Mouse (Mus musculus) NIH3T3 (cell line): Measurements from ENCODE around the gene Slc35d1.

ENCODE experiments used
- DNase-seq: peaks from one replicate; pipeline ENCODE4 v3.0.0-alpha.2; 2012; ENCODE audit warnings: low read depth

The Slc35d1 gene

DNA sequence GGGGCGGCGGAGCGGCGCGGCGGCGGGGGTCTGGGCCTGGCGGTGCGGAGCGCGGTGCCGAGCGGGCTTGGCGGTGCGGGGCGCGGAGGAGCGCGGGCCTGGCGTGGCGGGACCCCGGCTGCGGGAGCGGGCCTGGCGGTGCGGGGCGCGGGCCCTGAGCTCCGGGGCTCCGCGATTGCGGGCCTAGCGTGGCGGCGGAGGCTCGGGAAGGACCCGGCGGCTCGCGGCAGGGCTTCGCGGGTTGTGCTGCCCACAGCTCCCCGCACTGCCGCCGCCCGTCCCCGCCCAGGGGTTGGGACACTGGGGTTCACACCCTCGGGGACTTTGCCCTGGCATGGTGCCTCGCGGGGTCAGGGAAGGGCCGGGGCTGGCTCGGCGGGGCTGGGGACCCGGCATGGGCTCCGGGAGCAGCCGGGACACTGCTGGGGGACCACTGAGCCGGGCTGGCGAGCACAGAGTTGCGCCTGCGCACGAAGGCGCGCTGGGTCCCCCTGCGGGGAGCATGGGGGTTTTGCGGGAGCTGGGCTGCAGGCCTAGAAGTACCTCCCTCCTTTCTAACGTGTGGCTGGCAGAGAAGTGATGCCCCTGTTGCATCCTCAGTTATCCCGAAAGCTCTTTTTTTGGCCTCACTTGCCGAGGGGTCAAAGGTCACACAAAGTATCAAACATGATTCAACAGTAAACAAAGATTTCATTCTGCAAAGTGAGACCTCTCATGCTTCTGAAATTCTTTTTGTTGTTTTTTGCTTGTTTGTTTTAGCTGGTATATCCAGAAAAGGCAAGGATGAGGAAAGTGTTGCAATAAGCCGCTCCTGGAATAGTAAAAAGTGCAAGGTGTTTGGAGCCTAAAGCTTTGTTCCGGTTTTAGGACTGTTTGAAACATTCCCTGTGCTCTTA, at the start of gene Slc35d1:
Gene Slc35d1, minus strand, starts transcription at position 240 of the 896 bp plus-strand sequence.
- peak; percentile 91 for DNase-seq

DNA sequence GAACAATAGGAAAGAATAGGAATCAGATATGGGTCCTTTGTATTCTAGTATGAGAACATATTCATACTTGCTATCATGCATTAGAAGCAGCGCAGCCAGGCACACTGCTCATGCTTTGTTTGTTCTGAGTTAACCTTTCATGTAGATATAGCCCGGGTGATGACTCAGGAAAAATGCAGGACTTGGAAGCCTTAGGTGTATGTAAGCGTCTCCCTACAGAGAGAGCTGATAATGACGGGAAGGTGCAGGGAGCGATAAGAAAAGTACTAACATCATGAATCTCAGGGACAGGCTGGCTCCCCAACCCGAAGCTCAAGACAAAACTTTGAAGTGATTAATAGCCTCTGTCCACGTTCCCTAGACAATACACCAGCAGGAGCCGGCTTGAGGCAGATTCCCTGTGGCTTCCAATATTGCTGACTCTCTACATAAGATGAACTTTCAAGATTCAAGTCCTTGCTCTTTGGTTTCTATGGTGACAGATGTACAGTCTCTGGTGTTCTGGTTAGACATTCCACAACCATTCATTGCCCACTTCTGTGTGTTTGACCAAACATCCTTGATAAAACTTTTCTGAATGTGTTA, 48.9 kb upstream of the Slc35d1 start:
- peak; percentile 29 for DNase-seq

DNA sequence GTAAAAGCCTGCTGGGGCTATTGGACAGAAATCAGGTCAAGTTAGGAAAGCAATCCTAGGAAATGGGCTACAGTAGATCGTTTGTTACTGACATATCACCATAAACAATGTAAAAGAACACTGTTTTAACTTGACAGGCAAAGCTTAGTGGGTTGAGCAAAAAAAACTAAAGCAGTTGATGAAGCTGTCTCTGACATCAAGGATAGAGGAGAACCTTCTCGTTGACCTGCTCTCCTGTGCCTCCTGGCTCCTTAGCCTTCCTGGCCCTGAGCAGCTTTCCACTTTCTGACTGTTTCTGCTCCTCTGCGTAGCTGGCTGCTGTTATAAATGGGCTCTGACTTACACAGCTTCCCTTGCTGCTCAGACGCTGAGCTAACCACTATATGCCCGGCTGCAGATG, 48.4 kb upstream of the Slc35d1 start:
- DNase-seq = no peak

DNA sequence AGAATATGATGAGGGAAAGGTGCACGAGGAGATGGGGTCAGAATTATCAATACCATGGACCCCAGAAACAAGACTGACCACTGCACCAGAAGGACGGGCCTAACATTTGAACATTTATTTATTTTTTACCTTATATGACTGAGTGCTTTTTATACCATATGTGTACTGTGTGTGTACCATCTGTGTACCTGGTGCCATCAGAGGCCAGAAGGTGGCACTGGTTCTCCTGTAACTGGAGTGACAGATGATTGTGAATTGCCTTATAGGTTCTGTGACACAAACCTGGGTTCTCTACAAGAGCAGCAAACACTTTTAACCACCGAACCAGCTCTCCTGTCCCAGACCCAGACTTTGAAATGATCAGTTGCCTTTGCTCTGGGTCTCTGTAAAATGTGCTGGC, 43.9 kb upstream of the Slc35d1 start:
- no peak for DNase-seq

DNA sequence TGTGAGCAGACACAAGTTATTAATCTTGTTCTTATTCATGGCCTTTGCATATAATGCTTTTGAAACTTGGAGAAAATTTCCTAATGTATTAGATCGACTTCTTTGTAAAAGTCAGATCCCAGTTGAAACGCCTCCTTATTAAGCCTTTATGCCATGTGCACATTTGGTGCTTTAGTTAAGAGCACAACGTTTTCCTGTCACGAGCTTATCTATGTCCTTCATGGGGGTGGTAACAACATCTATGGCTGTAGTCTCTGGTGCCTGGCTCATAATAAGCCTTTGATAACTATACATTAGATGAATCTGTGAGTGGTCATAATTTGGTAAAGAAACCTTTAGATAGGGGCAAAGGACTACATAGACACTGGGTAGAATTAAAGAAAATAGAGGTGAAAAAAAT, 38.9 kb upstream of the Slc35d1 start:
- DNase-seq = no peak

DNA sequence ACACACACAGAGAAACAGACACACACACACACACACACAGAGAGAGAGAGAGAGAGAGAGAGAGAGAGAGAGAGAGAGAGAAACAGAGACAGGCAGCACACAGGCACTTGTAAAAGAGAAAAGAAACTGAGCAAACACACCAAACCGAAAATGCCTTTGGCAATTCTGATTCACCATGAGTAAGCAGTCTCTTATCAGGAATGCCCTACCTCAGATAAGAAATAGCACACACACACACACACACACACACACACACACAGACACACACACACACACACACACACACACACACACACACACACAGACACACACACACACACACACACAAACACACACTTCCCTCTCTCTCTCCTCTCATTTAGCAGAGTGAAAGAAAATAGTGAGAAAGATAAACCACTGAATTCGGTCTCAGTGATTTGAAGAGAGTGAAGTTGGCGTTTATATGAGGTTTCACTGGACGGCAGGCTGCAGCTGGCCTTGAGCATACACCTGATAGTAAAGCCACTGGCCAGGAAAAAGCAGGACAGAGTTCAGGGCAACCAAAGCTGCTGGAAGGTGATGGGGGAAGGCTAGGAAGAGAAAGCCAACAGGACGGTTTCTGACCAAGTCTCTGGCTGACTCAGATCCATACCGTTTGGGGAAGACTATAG, 34.6 kb upstream of the Slc35d1 start:
- DNase-seq = peak; percentile 76

DNA sequence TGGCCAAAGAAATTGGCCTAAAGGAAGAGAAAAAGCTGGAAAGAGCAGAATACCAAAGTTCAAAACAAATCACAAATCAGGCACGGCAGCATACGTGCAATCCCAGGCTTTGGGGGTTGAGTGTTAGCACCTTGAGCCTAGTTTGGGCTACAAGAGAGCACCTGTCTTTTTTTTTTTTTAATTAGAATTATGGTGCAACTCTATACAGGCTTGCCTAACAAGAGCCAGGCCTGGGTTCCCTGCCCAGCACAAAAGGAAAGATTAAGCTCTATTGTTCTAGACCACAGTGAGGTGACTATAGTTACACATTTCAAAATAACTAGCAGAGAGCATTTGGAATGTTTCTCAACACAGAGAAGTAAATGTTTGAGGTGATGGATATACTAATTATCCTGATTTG, 32.8 kb upstream of the Slc35d1 start:
- no peak for DNase-seq

DNA sequence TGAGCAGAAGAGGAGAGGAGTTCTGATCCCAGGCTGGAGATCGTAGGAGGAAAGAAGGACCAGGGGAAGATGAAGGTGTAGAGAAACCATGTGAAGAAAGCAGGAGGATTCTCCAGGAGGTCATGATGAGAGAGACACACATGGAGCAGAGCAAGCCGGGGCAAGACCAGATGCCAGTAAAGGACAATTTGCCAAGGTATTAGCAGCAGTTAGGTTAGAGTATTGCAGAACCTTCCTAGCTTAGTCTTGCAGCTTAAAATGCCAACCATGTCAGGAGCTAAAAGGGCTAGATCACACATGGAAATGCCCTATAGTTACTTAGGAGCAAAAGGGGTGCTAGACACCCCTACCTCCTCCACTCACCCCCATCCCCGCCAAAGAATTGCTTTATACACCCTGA, 32.3 kb upstream of the Slc35d1 start:
- no peak for DNase-seq

DNA sequence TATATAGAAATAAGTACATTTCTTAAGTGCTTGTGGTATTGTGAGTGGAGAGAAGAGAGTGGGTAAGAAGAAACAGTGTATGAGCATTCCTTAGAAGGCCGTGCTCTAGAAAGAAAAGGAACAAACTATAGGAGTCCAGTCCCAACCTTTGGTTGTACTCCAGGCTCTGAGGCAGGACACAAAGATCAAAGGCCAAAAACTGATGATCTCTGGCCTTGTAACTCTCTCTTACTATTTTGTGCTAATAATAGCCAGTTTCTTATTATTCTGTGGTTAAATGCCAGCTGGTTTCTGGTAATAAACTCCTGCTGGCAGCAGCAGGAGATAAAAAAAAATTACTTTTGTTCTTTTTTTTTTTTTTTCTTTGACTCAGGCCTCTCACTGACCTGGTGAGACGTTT, 17.2 kb upstream of the Slc35d1 start:
- no peak for DNase-seq

DNA sequence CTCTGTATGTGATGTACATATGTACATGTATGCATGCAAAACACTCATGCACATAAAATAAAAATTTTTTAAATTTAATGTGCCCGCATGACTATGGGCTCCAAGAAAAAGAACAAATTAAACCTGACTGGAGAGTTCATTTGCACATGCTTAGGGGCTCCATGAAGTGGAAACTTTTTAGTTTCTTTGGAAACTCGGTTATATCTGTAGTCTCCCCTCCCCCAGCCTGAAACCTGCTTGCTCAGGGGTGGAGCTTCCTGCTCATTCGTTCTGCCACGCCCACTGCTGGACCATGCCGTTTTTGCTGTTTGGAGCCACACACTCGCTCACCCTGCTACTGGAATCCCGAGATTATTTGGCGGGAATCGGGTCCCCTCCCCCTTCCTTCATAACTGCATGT, 7.9 kb upstream of the Slc35d1 start:
- DNase-seq = no peak

DNA sequence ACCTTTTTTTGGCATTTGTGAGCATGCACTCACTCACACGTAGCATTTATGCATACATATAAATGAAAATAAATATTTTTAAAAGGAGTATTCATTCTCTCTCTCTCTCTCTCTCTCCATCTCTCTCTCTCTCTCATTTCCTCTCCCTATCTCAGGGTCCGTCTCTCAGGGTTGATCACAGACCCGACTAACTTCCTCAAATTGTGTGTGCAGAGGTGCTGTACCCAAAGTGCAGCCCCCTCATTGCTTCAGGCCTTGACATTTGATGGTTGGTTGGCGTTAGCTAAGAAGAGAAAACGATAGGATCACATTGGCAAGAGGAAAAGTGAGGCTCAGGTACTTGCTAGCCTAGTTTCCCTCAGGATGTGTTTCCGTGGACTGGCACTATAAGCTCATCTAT, 6.8 kb upstream of the Slc35d1 start:
- no peak for DNase-seq

DNA sequence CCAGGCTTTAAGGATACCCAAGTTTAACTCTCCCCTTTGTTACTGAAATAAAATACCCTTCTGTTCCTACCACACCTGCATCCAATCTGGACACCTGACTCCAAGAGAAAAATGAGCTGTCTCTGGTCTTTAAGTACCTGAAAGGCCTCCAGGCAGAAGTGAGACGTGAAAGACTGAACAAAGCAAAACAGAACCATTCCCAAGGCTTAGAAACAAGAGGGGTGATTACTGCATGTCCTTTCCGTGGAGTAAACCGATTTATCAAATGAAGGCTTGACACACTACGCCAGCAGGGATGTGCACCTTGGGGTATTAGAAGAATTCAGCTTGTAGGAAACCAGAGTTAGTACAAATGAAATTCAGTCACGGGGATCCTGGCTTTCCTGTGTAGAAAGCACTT, 4.0 kb upstream of the Slc35d1 start:
- no peak for DNase-seq

DNA sequence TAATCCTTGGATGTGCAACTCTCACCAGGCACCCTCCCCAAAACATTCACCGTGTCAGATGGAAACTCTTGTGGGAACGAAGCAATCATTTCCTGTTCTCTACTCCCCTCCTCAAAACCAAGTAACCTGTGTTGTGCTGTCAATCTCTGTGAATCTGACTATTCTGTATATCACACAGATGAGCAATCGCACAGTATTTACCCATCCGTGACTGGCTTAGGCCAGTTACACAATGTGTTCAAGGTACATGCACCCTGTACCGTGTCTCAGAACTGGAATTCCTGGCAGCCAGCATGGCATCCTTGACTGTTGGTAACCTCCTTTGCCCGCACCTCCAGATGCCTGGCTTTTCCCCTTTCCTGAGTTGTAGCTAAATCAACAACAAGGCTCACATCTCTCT, 1.1 kb upstream of the Slc35d1 start:
- DNase-seq = no peak

DNA sequence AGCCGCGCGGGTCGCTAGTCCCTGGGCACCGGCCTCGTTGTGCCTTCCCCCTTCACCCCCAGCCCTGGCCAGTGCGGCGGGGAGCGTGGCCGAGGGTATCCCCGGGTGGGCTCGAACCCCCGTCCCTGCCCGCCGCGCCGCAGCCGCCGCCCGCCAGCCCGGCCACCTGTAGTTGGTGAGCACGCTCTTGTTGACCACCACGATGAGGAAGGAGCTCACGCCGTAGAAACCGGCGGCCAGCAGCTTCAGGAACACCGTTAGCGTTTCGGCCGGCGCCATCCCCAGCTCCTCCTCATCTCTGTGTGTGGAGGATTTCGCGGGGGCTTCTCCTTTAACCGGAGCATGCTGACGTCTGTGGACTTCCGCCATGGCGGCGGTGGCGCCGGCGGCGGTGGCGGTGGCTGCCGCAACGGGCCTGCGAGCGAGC, 453 bp downstream of the Slc35d1 start:
- DNase-seq = peak; percentile 79

DNA sequence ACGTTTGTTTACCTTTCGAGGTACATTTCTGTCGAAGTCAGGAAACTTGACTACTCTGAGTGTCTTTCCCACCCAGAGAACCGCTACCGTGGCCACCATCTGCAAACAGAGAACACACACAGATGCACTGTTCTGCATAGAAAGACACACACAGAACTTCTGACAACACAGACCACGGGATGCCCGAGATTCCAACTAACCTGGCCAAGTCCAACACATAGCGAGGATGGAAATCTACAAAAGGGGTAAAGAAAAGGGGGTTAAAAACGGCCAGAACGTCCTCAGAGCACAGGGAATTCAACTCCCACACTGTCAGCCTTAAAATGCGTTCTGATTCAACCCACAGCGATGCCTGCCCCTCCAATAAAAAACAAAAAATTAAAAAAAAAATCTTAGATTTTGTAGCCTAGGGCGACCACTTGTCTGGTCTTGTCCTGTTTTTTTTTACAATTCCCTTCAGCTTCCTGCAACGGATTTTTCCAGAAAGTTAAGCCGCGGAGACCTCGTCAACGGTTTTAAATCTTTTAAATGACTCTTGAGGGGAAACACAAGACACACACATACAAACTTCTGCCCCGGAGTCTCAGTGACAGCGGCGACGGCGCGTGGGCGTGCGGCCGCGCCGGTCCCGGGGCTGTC, 986 bp downstream of the Slc35d1 start:
- peak; percentile 55 for DNase-seq

DNA sequence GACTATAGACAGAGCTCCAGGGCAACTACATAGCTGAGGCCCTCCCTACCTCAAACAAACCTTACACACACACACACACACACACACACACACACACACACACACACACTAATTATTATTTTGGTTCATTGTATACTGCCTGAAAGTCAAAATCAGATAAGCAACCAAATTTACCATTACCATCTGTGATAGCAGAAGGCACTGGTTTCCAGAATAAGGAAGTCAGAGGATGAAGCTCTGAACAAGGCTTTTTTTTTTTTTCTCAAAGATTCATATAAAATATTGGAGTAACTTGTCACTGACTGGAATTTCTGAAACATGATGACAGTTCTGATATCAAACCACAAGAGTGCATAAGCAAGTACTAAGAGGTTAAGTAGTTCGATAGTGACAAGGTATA, 6.4 kb downstream of the Slc35d1 start:
- DNase-seq = no peak

DNA sequence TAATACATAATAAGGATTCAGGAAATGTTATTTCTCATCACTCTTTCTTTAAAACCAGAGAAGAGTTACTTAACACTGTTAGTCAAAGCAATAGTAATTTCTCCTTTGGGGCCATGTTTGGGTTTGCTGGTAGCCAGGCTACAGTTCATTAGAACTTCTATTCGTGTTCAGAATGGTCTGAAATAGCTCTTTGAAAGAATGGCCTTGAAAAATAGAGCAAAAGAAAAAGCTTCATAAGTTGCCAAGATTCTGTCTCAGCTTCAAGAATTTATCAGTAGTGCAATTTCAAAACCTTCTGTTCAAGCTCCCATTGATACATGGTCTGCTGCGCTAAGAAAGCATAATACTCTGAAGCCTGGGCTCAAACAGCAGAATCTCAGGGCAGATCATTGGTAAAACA, 11.3 kb downstream of the Slc35d1 start:
- no peak for DNase-seq

DNA sequence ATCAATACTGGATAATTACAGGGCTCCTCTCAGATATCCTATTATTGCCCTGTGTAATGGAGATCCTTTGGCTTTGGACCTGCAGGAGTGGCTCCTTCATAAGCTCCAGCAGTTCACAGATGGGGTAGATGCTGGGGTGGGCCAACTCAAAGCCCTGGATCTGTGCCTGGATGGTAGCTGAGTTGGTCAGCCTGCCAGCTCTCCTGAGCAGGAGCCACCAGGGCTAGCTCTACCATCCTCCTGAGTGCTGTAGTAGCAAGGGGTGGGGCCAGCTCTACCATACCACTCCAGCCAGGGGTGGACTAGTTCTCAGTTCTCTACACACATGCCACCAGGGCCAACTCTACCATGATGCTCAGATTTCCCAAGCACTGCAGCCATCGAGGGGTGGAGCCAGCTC, 14.9 kb downstream of the Slc35d1 start:
- DNase-seq = peak; percentile 55

DNA sequence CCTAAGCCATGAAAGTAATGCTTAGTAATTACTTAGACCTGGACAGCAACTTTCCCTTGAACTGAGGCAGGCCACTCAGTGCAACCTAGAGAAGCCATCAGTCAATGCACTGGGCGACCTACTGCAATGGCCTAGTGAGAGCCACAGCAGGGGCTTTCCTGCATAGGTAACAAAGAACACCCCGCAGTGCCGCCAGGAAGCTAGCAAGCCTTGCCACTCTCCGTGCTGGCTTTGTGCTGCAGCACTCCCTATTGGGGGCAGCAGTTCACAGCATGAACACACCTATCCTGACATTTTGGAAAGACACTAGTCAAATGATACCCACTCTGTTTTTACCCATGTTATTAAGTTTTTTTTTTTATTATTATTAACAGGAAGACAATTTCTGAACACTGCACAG, 15.9 kb downstream of the Slc35d1 start:
- DNase-seq = no peak

DNA sequence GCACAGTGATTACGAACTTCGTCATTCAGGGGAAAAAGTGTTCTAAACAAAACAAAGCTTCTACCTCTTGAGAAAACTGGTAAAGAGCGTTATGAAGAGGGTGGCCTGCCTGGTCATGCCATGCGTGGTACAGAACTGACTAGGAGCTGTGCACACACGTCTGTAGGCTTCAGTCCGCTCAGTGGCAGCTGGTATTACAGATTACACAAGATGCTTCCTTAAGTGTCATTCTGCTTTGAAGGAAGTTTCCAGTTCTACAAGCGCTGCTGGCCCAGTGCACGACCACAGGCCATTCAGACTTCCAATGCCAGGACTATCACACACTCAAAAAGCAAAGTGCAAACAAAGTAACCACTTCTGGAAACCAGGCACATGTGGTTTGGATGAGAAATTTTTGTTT, 17.6 kb downstream of the Slc35d1 start:
- DNase-seq = no peak

DNA sequence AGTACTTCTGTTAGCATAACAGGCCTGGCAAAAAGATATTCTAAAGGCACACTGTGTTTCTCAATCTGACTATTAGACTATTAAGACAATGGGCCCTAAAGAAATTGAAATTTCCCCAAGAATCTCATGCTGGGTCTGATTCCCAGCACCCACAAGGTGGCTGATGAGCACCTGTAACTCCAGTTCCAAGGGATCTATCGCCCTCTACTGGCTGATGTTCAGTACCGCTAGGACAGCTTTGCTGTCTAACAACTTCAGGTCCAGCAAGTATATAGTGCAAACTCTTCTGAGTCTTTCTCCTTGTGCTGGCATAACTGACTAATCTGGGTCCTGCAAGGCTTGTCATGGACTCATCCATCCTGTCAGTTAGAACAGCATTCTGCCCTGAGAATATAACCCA, 22.5 kb downstream of the Slc35d1 start:
- peak; percentile 36 for DNase-seq

DNA sequence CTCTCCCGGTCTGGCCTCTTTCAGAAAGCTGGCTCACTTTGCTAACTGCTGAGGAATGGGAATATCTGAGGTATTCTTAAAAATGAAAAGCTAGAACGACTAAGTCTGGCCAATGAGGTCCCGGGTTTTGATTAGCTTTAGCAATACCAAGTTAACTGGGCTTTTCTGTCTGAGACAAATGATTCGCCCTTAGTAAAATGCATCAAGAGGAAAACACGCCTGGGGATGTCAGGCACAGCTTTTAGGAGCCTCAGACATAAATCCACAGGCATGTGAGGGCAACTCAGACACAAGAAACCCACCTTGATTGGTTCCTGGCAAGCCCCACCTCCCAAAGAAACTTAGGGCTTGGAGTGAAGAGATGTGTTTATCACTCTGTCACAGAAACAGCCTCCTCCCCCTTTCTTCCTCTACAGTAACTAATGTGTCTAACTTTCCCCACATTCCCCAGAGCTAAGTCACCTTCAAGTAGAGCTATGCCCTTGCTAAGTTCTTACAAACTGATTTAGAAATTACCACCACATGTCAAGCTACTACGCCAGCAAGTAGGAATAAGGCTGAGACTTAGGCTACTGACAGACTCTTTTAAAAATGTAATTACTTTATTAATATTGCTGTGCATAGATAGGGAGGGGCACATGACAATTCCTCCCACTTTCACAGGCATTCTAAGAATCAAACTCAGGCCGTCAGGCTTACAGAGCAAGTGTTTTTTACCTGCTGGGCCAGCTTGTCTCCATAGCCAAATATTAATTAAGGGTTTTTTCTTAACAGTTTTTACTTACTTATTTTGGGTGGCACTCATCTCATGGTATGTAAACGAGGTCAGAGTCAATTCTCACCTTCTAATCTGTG, 26.0 kb downstream of the Slc35d1 start:
- DNase-seq = peak; percentile 89
